Mouse (Mus musculus): ENCODE measurements at regions not wholly inside any gene's neighbourhood (a gene's known extent, or its start where the extent isn't known, plus 50 kb on each side); places are given as distances from the start of the nearest gene placed in this dataset.

GRCm38 (mm10) chr1:193551340-193551739 is 181.2 kb upstream of the Camk1g start:
- ATAC-seq (replicated peaks; ENCODE audit: poor library complexity, severe bottlenecking), result no peak

- no peak for ATAC-seq (replicated peaks; ENCODE audit: poor library complexity, severe bottlenecking)
These were observed 180.7 kb upstream of the Camk1g start for GRCm38 (mm10) chr1:193550761-193551160.

GRCm38 (mm10) chr1:193547356-193547755 is 177.3 kb upstream of the Camk1g start:
- no peak for ATAC-seq (replicated peaks; ENCODE audit: poor library complexity, severe bottlenecking)

- no peak for ATAC-seq (replicated peaks; ENCODE audit: poor library complexity, severe bottlenecking)
These were observed 175.9 kb upstream of the Camk1g start for GRCm38 (mm10) chr1:193546044-193546432.

GRCm38 (mm10) chr1:193545406-193546043 is 175.4 kb upstream of the Camk1g start:
- ATAC-seq (replicated peaks; ENCODE audit: poor library complexity, severe bottlenecking), result no peak

GRCm38 (mm10) chr1:193544804-193545203 is 174.7 kb upstream of the Camk1g start:
- no peak for ATAC-seq (replicated peaks; ENCODE audit: poor library complexity, severe bottlenecking)

GRCm38 (mm10) chr1:193543834-193544233 is 173.7 kb upstream of the Camk1g start:
- ATAC-seq (replicated peaks; ENCODE audit: poor library complexity, severe bottlenecking), result no peak

- no peak for ATAC-seq (replicated peaks; ENCODE audit: poor library complexity, severe bottlenecking)
These were observed 173.2 kb upstream of the Camk1g start for GRCm38 (mm10) chr1:193543284-193543683.

GRCm38 (mm10) chr1:193541934-193542580 is 172.0 kb upstream of the Camk1g start:
- ATAC-seq (replicated peaks; ENCODE audit: poor library complexity, severe bottlenecking), result no peak

GRCm38 (mm10) chr1:193541281-193541680 is 171.2 kb upstream of the Camk1g start:
- ATAC-seq (replicated peaks; ENCODE audit: poor library complexity, severe bottlenecking), result no peak

GRCm38 (mm10) chr1:193540486-193540885 is 170.4 kb upstream of the Camk1g start:
- ATAC-seq (replicated peaks; ENCODE audit: poor library complexity, severe bottlenecking), result no peak

GRCm38 (mm10) chr1:193539261-193539660 is 169.2 kb upstream of the Camk1g start:
- no peak for ATAC-seq (replicated peaks; ENCODE audit: poor library complexity, severe bottlenecking)

GRCm38 (mm10) chr1:193538425-193538824 is 168.3 kb upstream of the Camk1g start:
- no peak for ATAC-seq (replicated peaks; ENCODE audit: poor library complexity, severe bottlenecking)

GRCm38 (mm10) chr1:193537616-193538015 is 167.5 kb upstream of the Camk1g start:
- no peak for ATAC-seq (replicated peaks; ENCODE audit: poor library complexity, severe bottlenecking)

GRCm38 (mm10) chr1:193536552-193536951 is 166.5 kb upstream of the Camk1g start:
- ATAC-seq (replicated peaks; ENCODE audit: poor library complexity, severe bottlenecking), result no peak

- no peak for ATAC-seq (replicated peaks; ENCODE audit: poor library complexity, severe bottlenecking)
These were observed 164.4 kb upstream of the Camk1g start for GRCm38 (mm10) chr1:193534449-193534848.

GRCm38 (mm10) chr1:193526501-193526900 is 156.4 kb upstream of the Camk1g start:
- ATAC-seq (replicated peaks; ENCODE audit: poor library complexity, severe bottlenecking), result no peak

GRCm38 (mm10) chr1:193522007-193522406 is 151.9 kb upstream of the Camk1g start:
- no peak for ATAC-seq (replicated peaks; ENCODE audit: poor library complexity, severe bottlenecking)

- ATAC-seq (replicated peaks; ENCODE audit: poor library complexity, severe bottlenecking), result no peak
These were observed 148.7 kb upstream of the Camk1g start for GRCm38 (mm10) chr1:193518840-193519239.

- ATAC-seq (replicated peaks; ENCODE audit: poor library complexity, severe bottlenecking), result no peak
These were observed 147.9 kb upstream of the Camk1g start for GRCm38 (mm10) chr1:193517968-193518367.

GRCm38 (mm10) chr1:193517293-193517692 is 147.2 kb upstream of the Camk1g start:
- ATAC-seq (replicated peaks; ENCODE audit: poor library complexity, severe bottlenecking), result no peak

- ATAC-seq (replicated peaks; ENCODE audit: poor library complexity, severe bottlenecking), result no peak
These were observed 146.3 kb upstream of the Camk1g start for GRCm38 (mm10) chr1:193516395-193516794.
